Mouse (Mus musculus) spleen, adult 2 months (tissue): ENCODE data around the gene Tmem209.

Experiments used
- CTCF ChIP-seq: fragments of 200-500 bp; IDR thresholded peaks from 2 replicates; pipeline ENCODE4 v1.5.1; 2011; ENCODE audit warnings: mild to moderate bottlenecking, inconsistent platforms; ENCODE audit not compliant: insufficient read depth, insufficient read length, insufficient replicate concordance; ENCODE audit errors: extremely low read depth
- POLR2A ChIP-seq: fragments of 200-500 bp; IDR thresholded peaks from 2 replicates; pipeline ENCODE4 v1.6.1; 2011; ENCODE audit warnings: low read depth, low read length, inconsistent platforms

GRCm38 (mm10) chr6:30546571-30547273 is 37.1 kb upstream of the Tmem209 start:
- TF ChIP-seq CTCF (no peak), POLR2A (no peak)
